Mouse (Mus musculus) midbrain, embryonic 10.5 days (tissue): ENCODE results near the gene Rnf126. TPM values are rescaled to one million over a fixed set of nuclear protein-coding genes. Genes with fewer than 3 reads are reported as not detected.

ENCODE experiments used
- DNase-seq: peaks from one replicate; pipeline ENCODE4 v3.0.0-alpha.2; 2017; ENCODE audit warnings: low spot score
- H3K27ac ChIP-seq: fragments of 300-500 bp; sonication (generic); replicated peaks from 2 replicates; pipeline ENCODE4 v1.5.1; 2016; ENCODE audit warnings: mild to moderate bottlenecking
- H3K27me3 ChIP-seq: fragments of 300-500 bp; sonication (generic); 2 replicates; pipeline ENCODE4 v1.6.1; 2016; ENCODE audit warnings: low read depth, mild to moderate bottlenecking; ENCODE audit not compliant: poor library complexity, severe bottlenecking
- H3K36me3 ChIP-seq: fragments of 300-500 bp; sonication (generic); 2 replicates; pipeline ENCODE4 v1.6.1; 2016; ENCODE audit warnings: mild to moderate bottlenecking, moderate library complexity
- H3K4me1 ChIP-seq: fragments of 300-500 bp; sonication (generic); 2 replicates; pipeline ENCODE4 v1.6.1; 2016
- H3K4me3 ChIP-seq: fragments of 300-500 bp; sonication (generic); 2 replicates; pipeline ENCODE4 v1.5.1; 2016; ENCODE audit warnings: mild to moderate bottlenecking, moderate library complexity
- H3K9me3 ChIP-seq: fragments of 300-500 bp; sonication (generic); replicated peaks from 2 replicates; pipeline ENCODE4 v1.6.1; 2016; ENCODE audit warnings: mild to moderate bottlenecking
- WGBS: fragments of 180-500 bp; shearing (Covaris S2); methylation state at CpG from one replicate; pipeline ENCODE4 v1.1.7; 2016; 5-methylcytosine and 5-hydroxymethylcytosine counted together
- polyA plus RNA-seq: library from polyadenylated mRNA; unstranded; fragments of >200 nt; fragmentation: Nextera tagmentation; extraction: Ambion mirVana; gene quantifications from 2 replicates; pipeline ENCODE4 v1.2.1, GENCODE M21; 2016

Gene Rnf126
- polyA plus RNA-seq, 1 experiment from 2014 or later, result 118 TPM

GRCm38 (mm10) chr10:79735361-79735760 is 31.4 kb downstream of the Rnf126 start:
- Histone ChIP-seq H3K4me3 (peak overlapping the region; percentile 33), H3K36me3 (peaks cover 85% of the 10 kb centered on the region), H3K27ac (no peak overlapping the region), H3K27me3 (peaks cover 35% of the 10 kb centered on the region), H3K9me3 (peaks cover 23% of the 10 kb centered on the region), H3K4me1 (peaks cover 11% of the 10 kb centered on the region)
- DNase-seq, result no peak
- 26% methylated on average over 52 of the region's 52 CpGs for WGBS

GRCm38 (mm10) chr10:79733847-79734246 is 32.9 kb downstream of the Rnf126 start:
- no peak for DNase-seq
- H3K36me3 ChIP-seq, result peaks cover 70% of the 10 kb centered on the region
- WGBS, result 95% methylated on average over 15 of the region's 15 CpGs

GRCm38 (mm10) chr10:79732500-79732899 is 34.3 kb downstream of the Rnf126 start:
- peaks cover 32% of the 10 kb centered on the region for H3K27me3 ChIP-seq
- peaks cover 56% of the 10 kb centered on the region for H3K36me3 ChIP-seq

More at GRCm38 (mm10) chr10:79733847-79734246, 32.9 kb downstream of the Rnf126 start:
- Histone ChIP-seq H3K4me3 (no peak overlapping the region), H3K27me3 (peaks cover 35% of the 10 kb centered on the region), H3K9me3 (peaks cover 9% of the 10 kb centered on the region), H3K4me1 (peaks cover 11% of the 10 kb centered on the region), H3K27ac (no peak overlapping the region)

GRCm38 (mm10) chr10:79729357-79729965 is 37.3 kb downstream of the Rnf126 start:
- no peak overlapping the region for H3K4me3 ChIP-seq
- 92% methylated on average over 13 of the region's 13 CpGs for WGBS
- H3K27ac ChIP-seq, result no peak overlapping the region
- H3K36me3 ChIP-seq, result peaks cover 26% of the 10 kb centered on the region
- H3K27me3 ChIP-seq, result peaks cover 2% of the 10 kb centered on the region
- H3K9me3 ChIP-seq, result no peaks in the 10 kb centered on the region
- H3K4me1 ChIP-seq, result peaks cover 10% of the 10 kb centered on the region; the same call in 1 of the 2 replicates
- no peak for DNase-seq

More at GRCm38 (mm10) chr10:79732500-79732899, 34.3 kb downstream of the Rnf126 start:
- 96% methylated on average over 1 of the region's 1 CpGs for WGBS
- H3K4me1 ChIP-seq, result peaks cover 17% of the 10 kb centered on the region
- DNase-seq, result no peak
- H3K9me3 ChIP-seq, result peaks cover 5% of the 10 kb centered on the region; the same call in 1 of the 2 replicates
- no peak overlapping the region for H3K4me3 ChIP-seq
- H3K27ac ChIP-seq, result no peak overlapping the region

- H3K4me3 ChIP-seq, result no peak overlapping the region
- H3K9me3 ChIP-seq, result no peaks in the 10 kb centered on the region
- no peak overlapping the region for H3K27ac ChIP-seq
- DNase-seq, result no peak
- 74% methylated on average over 28 of the region's 28 CpGs for WGBS
- no peaks in the 10 kb centered on the region for H3K27me3 ChIP-seq
- H3K4me1 ChIP-seq, result peaks cover 10% of the 10 kb centered on the region; the same call in 1 of the 2 replicates
- H3K36me3 ChIP-seq, result peaks cover 17% of the 10 kb centered on the region
Observed at GRCm38 (mm10) chr10:79728323-79729249, 38.2 kb downstream of the Rnf126 start.

GRCm38 (mm10) chr10:79726090-79726489 is 40.7 kb downstream of the Rnf126 start:
- H3K9me3 ChIP-seq, result no peaks in the 10 kb centered on the region
- H3K27me3 ChIP-seq, result no peaks in the 10 kb centered on the region
- H3K4me1 ChIP-seq, result peaks cover 13% of the 10 kb centered on the region; the same call in 1 of the 2 replicates
- DNase-seq, result peak; percentile 54
- no peak overlapping the region for H3K27ac ChIP-seq
- H3K36me3 ChIP-seq, result no peaks in the 10 kb centered on the region
- no peak overlapping the region for H3K4me3 ChIP-seq
- 33% methylated on average over 11 of the region's 11 CpGs for WGBS

GRCm38 (mm10) chr10:79723692-79724091 is 43.1 kb downstream of the Rnf126 start:
- H3K4me3 ChIP-seq, result no peak overlapping the region

GRCm38 (mm10) chr10:79723047-79723446 is 43.7 kb downstream of the Rnf126 start:
- 61% methylated on average over 6 of the region's 6 CpGs for WGBS
- no peaks in the 10 kb centered on the region for H3K9me3 ChIP-seq
- no peaks in the 10 kb centered on the region for H3K36me3 ChIP-seq
- no peak overlapping the region for H3K27ac ChIP-seq
- no peak for DNase-seq
- peaks cover 24% of the 10 kb centered on the region for H3K27me3 ChIP-seq
- H3K4me3 ChIP-seq, result no peak overlapping the region
- H3K4me1 ChIP-seq, result peaks cover 9% of the 10 kb centered on the region; the same call in 1 of the 2 replicates

More at GRCm38 (mm10) chr10:79723692-79724091, 43.1 kb downstream of the Rnf126 start:
- Histone ChIP-seq H3K27ac (no peak overlapping the region), H3K4me1 (peaks cover 11% of the 10 kb centered on the region; the same call in 1 of the 2 replicates), H3K36me3 (no peaks in the 10 kb centered on the region), H3K9me3 (no peaks in the 10 kb centered on the region), H3K27me3 (peaks cover 18% of the 10 kb centered on the region)
- DNase-seq, result no peak
- 90% methylated on average over 7 of the region's 7 CpGs for WGBS

- Histone ChIP-seq H3K27me3 (peaks cover 44% of the 10 kb centered on the region), H3K4me1 (peaks cover 27% of the 10 kb centered on the region), H3K36me3 (no peaks in the 10 kb centered on the region), H3K9me3 (no peaks in the 10 kb centered on the region), H3K27ac (no peak overlapping the region), H3K4me3 (no peak overlapping the region)
- no peak for DNase-seq
- 76% methylated on average over 5 of the region's 5 CpGs for WGBS
Observed at GRCm38 (mm10) chr10:79721089-79721488, 45.7 kb downstream of the Rnf126 start.

GRCm38 (mm10) chr10:79717640-79718357 is 49.0 kb downstream of the Rnf126 start:
- peak overlapping the region; percentile 72 for H3K4me3 ChIP-seq

GRCm38 (mm10) chr10:79716988-79717355 is 49.8 kb downstream of the Rnf126 start:
- no peaks in the 10 kb centered on the region for H3K9me3 ChIP-seq

More at GRCm38 (mm10) chr10:79717640-79718357, 49.0 kb downstream of the Rnf126 start:
- Histone ChIP-seq H3K4me1 (peaks cover 26% of the 10 kb centered on the region), H3K36me3 (peaks cover 3% of the 10 kb centered on the region), H3K27ac (no peak overlapping the region), H3K9me3 (no peaks in the 10 kb centered on the region), H3K27me3 (peaks cover 68% of the 10 kb centered on the region)
- 6% methylated on average over 43 of the region's 43 CpGs for WGBS
- peak; percentile 74 for DNase-seq

More at GRCm38 (mm10) chr10:79716988-79717355, 49.8 kb downstream of the Rnf126 start:
- under 1% methylated on average over 44 of the region's 44 CpGs for WGBS
- peak overlapping the region; percentile 72 for H3K4me3 ChIP-seq
- H3K4me1 ChIP-seq, result peaks cover 29% of the 10 kb centered on the region
- H3K27me3 ChIP-seq, result peaks cover 68% of the 10 kb centered on the region
- no peak for DNase-seq
- peaks cover 11% of the 10 kb centered on the region for H3K36me3 ChIP-seq
- peak overlapping the region; percentile 46; the same call in 1 of the 2 replicates for H3K27ac ChIP-seq
